Mouse (Mus musculus): ENCODE data around the gene Pitx2.

Gene Pitx2

GRCm38 (mm10) chr3:129202871-129203740 lies 3.4 kb downstream of the Pitx2 start:
- no peak for DNase-seq

GRCm38 (mm10) chr3:129203761-129204440 lies 4.2 kb downstream of the Pitx2 start:
- DNase-seq: no peak

GRCm38 (mm10) chr3:129204441-129205313 lies 5.0 kb downstream of the Pitx2 start:
- DNase-seq: no peak

DNA sequence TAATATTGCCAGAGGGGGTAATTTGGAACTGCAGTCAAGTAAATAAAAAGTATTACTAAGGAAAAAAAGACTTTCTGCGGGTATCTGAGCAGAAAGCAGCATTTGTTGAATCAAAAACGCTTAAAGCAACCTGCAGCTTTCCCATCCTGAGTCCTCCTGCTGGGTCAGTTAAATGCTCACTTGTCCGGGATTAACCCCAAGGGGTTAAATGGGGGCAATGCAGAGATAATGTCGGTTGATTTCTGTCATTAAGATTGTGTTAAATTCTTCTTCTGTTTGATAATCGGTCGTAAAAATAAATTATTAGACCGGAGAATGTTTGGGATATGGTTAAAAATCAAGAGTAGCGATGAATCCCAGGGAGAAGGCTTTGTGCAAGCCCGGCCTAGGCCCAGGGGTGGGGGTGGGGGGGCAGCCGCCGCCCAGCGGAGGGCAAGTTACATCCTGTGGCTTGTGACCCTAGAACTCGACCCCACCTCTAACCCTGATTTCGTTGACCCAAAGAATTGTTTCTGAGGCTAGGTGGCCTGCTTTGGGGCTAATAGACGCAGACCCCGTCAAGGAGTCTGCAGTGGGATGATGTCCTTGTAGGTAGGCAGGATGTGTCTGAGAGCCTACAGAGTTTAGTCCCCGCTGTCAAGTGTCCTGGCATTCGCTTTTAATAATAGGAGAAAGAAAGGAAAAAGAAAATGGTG lies 6.0 kb downstream of the Pitx2 start:
- no peak for DNase-seq

GRCm38 (mm10) chr3:129206776-129207175 lies 7.1 kb downstream of the Pitx2 start:
- DNase-seq: no peak

DNA sequence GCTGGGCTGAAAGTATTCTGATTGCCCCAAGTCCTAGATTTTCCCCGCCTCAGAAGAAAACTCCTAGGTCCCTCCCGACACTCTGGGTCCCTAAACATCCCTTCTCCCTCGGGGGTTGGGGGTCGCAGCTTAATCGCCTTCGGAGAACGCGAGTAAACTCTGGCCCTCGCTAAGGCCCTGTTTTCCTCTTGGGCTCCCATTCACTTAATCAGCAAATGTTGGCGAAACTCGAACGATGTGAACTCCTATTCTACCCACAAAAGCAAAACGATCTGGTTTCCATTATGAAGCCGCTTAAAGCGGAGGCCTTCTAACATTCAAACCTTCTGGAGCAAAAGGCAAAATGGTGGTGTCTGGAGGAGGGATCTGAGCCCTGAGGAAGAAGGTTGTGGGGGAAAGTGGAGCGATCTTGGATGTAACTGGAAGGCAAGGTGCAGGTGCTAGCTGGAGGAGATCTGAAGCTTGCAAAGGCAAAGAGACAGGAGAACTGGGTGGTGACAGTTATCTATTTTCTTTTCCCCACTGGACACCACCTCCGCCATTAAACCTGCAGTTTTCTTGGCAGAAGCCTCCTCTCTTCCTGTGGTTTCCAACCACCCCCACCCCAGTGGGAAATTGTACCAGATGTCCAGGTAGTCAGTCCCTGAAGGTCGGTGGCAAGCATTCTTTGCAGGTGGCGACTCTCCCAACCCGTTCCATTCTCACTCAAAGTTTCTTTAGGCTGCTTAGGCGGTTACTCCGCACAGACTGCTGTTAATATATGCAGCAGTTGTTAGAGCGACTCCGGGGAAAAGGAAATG lies 7.8 kb downstream of the Pitx2 start:
- no peak for DNase-seq

- DNase-seq: no peak
Measured at GRCm38 (mm10) chr3:129208031-129208380, 8.3 kb downstream of the Pitx2 start.

GRCm38 (mm10) chr3:129208421-129208820 lies 8.7 kb downstream of the Pitx2 start:
- no peak for DNase-seq

DNA sequence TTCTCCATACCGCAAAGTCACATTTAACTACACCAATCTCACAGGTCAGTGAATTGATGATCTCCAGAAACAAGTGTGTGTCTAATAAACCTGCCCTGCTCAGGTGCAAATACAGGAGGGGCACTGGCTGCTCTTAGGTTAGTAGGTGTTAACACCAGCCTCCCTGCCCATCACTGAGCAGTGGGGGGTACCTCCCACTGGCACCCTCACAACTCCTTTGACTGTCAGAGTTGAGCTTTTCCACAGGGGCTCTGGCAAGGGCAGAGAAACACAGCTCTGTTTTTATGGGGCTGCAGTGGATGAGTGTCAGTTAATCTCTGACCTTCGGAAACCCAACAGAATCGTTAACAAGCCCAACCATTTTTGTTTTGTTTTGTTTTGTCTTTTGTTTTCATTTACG lies 9.6 kb downstream of the Pitx2 start:
- DNase-seq: no peak

GRCm38 (mm10) chr3:129209771-129210170 lies 10.1 kb downstream of the Pitx2 start:
- DNase-seq: no peak

- DNase-seq: no peak
Measured at GRCm38 (mm10) chr3:129212038-129212645, 12.5 kb downstream of the Pitx2 start.

- no peak for DNase-seq
Measured at GRCm38 (mm10) chr3:129212807-129213206, 13.1 kb downstream of the Pitx2 start.

GRCm38 (mm10) chr3:129213633-129214145 lies 14.0 kb downstream of the Pitx2 start:
- DNase-seq: peak; percentile 54 to 55

DNA sequence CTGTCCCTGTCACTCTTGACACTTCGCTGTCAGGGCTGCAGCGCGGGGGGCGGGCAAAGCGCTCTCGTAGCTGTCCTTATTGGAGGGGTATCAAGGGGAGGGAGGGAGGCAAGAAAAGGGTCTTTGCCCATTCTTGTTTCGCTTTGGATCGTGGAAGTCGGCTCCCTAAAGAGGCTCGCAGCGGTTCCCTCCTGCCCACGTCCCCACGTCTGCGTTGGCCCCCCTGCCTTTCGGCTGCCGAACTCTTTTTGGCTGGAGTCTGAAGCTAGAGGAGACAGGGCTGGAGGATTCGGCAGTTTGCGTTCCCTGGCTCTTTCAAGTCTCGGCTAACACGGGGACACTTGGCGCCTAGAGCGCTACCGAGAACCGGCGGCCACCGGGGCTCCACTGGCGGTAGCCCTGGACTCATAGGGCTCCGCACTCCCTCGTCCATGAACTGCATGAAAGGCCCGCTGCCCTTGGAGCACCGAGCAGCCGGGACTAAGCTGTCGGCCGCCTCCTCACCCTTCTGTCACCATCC lies 14.5 kb downstream of the Pitx2 start:
- no peak for DNase-seq

GRCm38 (mm10) chr3:129214666-129215161 lies 15.0 kb downstream of the Pitx2 start:
- DNase-seq: no peak

- no peak for DNase-seq
Measured at GRCm38 (mm10) chr3:129215241-129215750, 15.6 kb downstream of the Pitx2 start.

GRCm38 (mm10) chr3:129215751-129216331 lies 16.2 kb downstream of the Pitx2 start:
- DNase-seq: no peak

DNA sequence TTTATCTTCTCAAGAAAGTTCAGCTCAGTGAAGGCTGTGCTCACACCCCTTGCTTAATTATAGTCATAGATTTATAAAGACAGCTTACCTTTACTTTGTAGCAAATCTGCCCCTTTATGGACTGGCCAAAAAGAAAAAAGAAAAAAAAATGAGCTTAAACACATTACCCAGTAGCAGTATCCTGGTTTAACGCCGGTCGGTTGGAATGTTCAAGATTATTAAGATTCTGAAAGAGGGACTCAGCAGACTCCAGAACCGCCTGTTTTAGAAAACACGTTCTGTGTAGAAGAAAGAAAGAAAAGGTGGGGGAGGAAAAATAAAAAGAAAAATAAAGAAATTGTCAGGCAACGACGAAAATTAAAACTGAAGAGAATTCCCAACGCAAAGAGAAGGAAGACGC lies 16.8 kb downstream of the Pitx2 start:
- DNase-seq: no peak

GRCm38 (mm10) chr3:129216911-129217561 lies 17.4 kb downstream of the Pitx2 start:
- no peak for DNase-seq

All from thymus, adult 18-20 months (tissue).